Mouse (Mus musculus) kidney, adult 18-20 months (tissue): ENCODE data around the gene Klc4.

ENCODE experiments used
- DNase-seq: peaks from one replicate; pipeline ENCODE4 v3.0.0; 2021

Gene Klc4

DNA sequence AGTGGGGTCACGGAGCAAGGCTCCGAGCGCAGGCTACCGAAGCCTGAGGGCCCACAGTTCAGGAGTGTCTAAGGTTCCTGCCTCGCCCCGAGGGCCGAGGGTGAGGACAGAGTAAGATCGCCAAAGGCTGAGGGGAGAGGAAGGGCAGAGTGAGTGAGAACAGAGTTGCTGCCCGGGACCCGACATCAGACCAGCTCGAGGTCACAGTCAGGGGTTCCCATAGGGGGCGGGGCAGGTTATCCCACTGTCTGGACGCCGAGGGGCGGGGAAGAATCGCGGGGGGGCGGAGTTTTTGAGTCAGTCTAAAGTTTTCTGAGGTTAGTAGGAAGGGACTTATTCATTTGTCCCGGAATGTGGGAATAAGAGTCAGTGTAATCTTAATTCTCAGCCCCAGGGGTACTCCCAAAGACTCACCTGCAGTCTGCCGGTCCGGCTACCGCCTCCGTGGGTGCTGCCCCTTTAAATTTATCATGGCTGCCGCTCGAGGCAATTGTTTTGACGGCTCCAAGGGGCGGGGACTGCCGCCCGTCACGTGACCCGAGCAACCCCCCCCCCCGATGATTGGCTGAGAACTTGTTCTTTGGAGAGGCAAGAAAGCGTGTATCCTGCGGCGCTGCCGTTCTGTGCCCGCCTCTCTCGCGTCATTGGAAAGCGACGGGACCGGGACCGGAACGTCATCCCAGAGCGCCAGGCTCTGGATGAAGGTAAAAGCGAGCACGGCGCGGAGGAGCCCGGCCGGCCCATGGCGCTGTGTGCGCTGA is at the start of gene Klc4, which contains the start of gene Mrpl2:
Gene Klc4 (minus strand): TSS at position 462 of the 761 bp plus-strand sequence.
Gene Mrpl2 (plus strand): TSS at position 669 of the 761 bp plus-strand sequence.
- peak; percentile 100 for DNase-seq

GRCm38 (mm10) chr17:46694517-46695063 is 48.8 kb upstream of the Klc4 start:
- no peak for DNase-seq

- DNase-seq = no peak
These were observed 45.6 kb upstream of the Klc4 start for GRCm38 (mm10) chr17:46691390-46691789.

DNA sequence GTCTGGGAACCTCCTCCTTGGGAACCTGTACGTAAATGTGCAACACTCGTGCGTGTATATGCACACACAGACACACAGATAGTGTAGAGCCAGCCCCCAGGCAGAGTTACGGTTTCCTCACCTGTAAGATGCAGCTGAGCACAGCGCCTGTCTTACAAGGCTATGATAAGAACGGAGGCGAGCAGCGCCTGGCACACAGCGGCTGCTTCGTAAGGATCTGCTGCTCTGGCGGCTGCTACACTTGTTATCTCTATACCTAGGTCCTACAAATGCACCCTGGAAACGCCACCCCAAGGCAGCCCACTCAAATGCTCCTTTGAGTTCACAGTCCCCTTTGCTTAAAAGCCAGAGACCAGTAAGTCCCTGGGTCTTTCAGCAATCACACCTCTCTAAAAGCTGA is 44.8 kb upstream of the Klc4 start:
- no peak for DNase-seq

- DNase-seq = no peak
These were observed 40.1 kb upstream of the Klc4 start for GRCm38 (mm10) chr17:46685913-46686312.

GRCm38 (mm10) chr17:46682654-46683389 is 37.0 kb upstream of the Klc4 start:
- DNase-seq = no peak

DNA sequence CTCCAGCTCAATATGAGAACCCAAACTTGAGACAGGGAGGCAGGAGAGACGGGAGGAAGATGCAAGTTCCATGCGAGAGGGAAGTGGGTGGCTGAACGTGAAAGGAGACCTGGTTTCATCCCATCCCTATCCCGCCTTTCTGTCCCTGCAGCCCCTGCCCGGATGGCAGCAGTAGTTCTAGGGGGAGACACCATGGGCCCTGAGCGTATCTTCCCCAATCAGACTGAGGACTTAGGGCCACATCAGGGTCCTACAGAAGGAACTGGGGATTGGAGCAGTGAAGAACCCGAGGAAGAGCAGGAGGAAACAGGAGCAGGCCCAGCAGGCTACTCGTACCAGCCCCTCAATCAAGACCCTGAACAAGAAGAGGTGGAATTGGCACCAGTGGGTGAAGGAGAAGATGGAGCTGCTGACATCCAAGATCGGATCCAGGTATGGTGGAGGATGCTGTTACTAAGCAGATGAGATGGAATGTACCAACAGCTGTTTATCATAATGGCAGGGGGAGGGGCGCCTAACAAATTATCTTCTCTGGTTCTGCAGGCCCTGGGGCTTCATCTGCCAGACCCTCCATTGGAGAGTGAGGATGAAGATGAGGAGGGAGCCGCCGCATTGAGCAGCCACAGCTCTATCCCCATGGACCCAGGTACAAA is 35.8 kb upstream of the Klc4 start:
- no peak for DNase-seq

DNA sequence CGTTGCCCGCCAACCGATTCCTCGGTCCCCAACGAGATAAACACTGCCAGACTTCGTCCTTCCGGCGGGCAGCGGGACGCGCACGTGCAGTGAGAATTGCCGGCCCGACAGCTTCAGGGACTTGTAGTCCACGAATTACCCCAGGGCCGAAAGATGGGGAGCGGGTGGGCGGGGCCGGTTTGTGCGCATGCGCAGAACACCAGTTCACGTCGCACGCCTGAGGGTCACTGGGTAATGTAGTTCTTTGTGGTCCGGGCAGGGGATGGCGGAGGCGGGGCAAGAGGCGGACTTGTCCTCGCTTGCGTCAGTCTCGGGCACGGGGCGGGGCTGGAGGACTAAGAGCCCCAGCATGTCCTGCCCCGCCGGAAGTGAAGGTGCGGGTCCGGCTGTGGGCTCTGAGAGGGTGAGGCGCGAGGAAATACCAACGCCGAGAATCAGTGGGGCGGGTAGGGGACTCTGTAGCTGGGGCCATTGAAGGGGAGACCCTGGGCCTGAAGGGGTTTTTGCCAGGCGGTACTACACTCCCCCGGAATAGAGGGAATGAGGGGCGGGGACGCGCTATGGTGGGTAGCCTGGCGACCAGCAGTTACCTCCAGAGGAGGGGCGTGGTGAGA is 35.0 kb upstream of the Klc4 start, which contains the start of gene Klhdc3:
Gene Klhdc3 (minus strand): TSS at position 155 of the 614 bp plus-strand sequence.
- peak; percentile 97 for DNase-seq

DNA sequence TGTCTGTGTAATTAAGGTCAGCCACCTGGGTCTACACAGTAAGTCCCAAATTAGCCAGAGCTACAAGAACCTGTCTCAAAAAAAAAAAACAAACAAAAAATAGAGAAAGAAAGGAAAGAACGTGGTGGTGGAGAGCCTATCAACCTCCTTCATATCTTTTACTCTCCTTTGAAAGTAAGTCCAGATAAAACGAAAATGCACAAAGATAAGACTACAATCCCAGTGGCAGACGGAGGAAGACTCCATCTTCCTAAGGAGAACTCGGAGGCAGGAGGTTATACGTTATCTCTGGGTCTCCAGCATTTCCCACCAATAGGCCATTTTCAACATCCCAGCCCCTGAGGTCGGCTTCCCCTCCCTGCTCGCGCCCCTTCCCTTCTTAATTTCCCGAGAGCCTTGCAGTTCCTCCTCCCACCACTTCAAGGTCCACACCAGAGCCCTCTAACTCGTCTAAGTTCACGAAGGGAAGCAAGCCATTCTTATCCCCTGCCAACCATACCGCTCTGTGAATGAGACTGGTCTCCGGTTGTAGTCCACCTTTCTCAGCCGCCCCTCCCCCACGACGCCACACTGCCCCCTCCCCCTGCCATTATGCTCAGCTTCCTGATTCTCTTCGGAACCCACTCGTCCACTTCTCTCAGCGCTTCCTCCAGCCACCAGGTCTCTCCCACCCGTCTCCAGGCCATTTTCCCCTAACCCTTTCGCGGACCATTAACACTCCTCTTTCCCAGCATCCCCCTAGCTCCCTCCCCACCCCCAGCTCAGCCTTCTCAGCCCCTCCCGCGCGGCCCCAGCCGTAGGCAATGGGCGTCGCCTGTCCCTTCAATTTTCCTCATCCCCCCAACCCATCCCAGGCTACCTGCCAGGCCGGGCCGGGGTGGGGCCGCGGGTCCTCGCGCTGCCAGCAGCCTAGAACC is 34.3 kb upstream of the Klc4 start:
- no peak for DNase-seq

GRCm38 (mm10) chr17:46678911-46679310 is 33.1 kb upstream of the Klc4 start:
- DNase-seq = no peak

- DNase-seq = peak; percentile 30
These were observed 32.6 kb upstream of the Klc4 start, which contains the start of gene Mea1 for GRCm38 (mm10) chr17:46678416-46678815. TSS of gene Mea1 (plus strand) at chr17:46678793.

DNA sequence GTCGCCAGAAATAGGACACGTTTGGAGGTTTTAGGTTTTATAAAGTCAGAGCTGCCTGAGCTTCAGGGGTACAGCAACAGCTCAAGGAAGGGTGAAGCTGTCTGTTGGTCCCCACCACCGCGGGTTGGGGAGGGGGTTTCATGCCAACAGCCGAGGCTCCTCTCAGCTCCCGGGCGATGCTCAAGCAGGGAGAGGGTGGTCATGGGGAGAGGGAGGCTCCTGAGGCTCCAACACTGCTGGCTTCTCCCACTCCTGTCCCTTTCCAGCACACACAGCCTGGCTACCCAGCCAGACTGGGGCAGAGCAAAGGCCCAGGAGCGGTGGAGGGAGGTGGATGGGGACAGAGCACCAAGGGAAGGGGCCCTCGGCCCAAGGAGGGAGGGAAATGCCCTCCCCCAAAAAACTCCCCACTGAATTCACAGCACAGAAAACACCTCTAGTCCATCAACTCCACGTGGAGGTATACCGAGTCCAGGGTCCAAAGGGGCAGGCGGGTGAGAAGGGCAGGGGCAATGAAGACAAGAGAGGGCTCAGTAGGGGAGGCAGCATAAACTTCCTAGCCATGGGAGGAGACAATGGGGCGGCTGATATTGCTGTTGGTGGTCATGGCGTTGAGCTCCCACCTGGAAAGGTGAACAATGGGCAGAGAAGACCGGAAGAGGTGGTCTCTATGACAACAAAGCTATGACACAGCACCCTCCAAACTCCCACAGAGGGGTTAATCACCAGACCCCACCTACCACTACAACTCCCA is 28.9 kb upstream of the Klc4 start:
- no peak for DNase-seq

GRCm38 (mm10) chr17:46673850-46674529 is 28.2 kb upstream of the Klc4 start, which contains the start of gene Rrp36:
TSS of gene Rrp36 (minus strand) at chr17:46674352.
- DNase-seq = peak; percentile 90

DNA sequence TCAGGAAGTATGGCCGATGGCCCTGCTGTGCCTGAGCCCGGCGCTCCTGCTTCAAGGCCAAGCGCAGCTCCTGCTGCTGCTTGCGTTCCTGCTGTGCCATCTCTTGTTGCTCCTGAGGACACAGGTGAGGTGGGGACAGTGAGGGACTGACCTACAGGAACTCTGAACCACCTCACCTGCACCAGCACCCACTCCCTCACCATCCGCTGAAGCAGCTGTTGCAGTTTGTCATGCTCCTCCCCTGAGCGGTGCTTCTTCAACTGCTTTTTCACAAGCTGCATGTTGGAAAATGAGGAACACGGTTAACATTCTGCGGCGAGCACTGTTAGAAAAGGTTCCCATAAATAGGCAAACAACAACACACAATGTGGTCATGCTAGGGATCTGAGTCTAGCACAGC is 24.1 kb upstream of the Klc4 start:
- DNase-seq = no peak

DNA sequence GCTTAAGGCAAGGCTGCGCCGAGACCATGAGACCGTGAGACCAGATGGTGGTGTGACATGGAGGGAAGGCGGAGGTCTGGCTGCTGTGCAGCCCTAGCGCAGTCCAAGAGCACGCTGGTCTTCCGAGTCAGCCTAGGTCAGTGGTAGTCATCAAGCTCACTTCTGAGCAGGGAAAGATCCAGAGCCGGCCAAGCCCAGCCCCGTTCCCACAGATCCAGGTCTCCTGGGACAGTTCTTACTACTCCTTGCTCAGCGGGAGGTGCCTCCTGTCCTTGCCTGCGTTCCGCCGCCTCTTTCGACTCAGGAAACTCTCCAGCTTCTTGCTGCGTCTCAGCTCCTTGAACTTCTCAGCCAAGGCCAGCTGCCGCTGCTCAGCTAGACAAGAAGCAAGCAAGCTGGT is 21.9 kb upstream of the Klc4 start:
- no peak for DNase-seq

DNA sequence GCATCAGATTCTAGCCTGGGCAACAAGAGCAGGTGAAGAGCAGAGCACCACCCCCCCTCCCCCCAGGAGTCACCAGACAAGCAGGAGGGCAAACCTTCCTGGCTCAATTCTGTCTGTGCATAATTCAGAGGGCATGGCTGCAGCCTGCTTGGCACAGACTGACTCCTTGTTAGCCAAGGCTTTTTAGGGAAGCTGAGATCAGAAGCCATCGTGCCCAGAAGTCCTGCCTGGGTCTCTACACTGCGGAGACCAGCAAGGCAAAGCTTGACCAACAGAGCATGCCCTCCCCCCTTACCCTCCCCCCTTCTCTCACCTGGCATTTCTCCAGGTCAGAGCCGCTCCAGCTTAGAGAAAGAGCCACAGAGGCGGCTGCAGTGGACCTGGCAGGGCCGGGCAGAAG is 16.9 kb upstream of the Klc4 start:
- DNase-seq = peak; percentile 21

DNA sequence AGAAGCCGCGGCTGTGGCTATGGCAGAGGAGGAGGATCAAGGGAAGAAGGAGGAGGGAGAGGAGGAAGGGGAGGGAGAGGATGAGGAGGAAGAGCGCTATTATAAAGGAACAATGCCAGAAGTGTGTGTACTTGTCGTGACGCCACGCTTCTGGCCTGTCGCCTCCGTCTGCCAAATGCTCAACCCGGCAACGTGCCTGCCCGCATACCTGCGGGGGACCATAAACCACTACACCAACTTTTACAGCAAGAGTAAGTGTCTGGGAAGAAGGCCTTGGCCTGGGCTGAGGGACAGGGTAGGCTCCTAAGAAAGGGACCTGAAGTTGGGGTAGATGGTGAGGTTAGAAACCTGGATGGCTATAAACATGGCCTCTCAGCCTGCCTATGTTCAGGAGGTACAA is 16.2 kb upstream of the Klc4 start:
- DNase-seq = no peak

- DNase-seq = no peak
These were observed 15.5 kb upstream of the Klc4 start for GRCm38 (mm10) chr17:46661351-46661750.

DNA sequence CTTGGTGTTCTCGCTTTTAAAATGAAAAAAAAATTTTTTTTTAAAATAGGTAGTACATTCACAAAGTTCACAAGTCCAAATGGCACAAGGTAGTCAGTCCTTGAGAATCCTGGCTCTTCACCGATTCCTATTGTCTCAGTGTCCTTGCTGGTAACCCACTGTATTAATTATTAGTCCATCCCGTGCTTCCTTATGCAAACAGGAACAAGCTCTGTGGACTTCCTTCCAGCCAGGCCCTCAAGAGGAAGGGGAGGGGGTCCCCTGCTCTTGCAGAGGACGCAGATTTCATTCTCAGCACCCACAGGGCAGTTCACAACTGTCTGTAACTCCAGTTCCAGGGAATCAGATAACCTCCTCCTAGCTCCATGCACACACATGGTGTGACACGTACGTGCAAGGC is 10.2 kb upstream of the Klc4 start:
- DNase-seq = no peak
